Mouse (Mus musculus): ENCODE data around the gene Grid1.

- TF ChIP-seq POLR2A (IDR thresholded peaks at IDR 0.05; ENCODE audit: insufficient read depth, low read length) (no peak), CTCF (IDR thresholded peaks at IDR 0.05; ENCODE audit: low read depth, low read length) (no peak)
Observed at GRCm38 (mm10) chr14:34921265-34921664, 101.4 kb downstream of the Grid1 start.
